Mouse (Mus musculus) cerebellum, adult 9-10 months (tissue): ENCODE measurements around the gene Olfml3.

Experiments
- DNase-seq: peaks from one replicate; pipeline ENCODE4 v3.0.0; 2022

Olfml3 gene

DNA sequence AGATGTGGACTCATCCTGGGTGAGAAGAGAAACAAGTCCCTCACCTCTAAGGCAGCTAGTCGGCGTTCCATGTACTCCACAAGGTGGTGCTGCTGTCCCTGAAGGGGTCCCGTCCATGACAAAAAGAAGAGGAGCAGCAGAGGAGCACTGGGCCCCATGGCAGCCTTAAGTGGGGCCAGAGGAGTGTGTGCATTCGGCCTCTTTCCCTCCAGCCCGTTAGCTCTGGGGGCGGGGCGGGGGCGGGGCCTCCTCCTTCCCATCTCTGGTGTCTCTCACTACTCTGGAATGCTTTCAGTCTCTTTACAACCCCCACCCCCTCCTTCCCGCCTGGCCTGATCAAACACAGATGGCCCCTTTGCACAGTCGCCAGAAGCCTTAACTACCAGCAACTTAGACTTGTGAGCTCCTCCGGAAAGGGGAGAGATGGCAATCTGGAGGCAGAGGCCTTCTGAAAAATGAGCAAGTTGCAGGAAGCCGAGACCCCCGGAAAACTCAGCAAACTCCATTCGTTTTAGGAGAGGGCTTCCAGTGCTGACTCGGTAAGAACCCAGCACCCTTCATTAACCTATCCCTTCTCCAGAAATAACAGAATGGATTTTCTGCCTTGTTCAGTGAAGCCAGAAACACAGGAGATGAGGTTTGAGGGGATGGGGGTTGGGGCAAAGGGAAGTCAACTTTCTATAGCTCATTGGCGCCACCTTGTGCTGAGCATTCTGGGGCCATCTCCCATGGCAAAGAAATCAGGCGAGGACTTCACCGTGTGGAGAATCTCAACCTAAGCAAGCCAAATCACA is at the start of gene Olfml3:
Gene Olfml3 (minus strand): TSS at position 224 of the 794 bp plus-strand sequence.
- DNase-seq, result peak; percentile 91

DNA sequence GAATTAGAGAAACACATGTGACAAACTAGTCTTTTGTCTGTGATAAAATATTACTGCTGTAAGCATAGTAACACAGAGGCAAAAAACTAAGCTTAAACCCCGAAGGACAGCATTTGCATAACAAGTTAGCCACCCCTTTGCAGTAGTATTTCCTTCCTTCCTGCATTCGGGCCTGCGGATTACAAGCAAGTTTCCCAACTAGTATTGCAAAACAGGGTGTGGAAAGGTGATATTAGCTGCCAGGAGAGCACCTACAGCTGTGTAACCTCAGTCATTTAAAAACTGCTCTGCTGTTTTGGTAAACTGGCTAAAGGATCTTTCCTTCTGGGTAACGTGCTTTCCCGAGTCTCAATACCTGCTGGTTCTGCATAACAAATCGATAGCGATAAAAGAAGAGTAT is 49.4 kb upstream of the Olfml3 start:
- DNase-seq, result no peak

DNA sequence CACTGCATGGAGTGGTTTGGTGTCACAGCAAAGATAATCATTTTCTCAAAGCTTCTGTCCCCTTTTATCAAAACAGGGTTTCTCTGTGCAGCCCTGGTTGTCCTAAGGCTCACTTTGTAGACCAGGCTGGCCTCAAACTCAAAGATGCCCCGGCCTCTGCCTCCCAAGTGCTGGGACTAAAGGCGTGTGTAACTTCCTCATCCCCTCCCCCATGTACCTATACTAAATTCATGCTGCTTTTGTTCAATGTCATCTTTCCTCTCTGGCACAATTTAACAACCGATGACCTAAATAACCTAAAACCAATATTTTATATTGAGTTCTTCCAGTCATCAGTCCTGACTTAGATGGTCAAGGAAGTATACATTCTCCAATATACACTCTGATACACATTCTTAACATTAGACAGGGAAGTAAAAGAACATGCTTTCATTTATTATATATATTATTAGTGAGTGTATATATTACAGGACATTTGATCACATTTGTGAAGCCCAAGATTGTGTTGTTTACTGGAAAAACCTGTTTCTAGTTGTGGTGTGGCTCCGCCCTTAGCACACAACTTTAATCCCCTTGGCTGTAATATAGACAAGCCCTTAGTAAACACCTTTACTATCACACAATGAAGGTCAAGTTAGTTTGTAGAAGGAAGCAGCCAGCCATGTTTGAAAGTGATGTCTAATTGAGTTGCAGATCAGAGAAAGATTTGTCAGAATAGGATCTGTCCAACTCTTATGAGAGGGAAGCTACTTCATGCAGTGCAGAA is 45.2 kb upstream of the Olfml3 start:
- no peak for DNase-seq

DNA sequence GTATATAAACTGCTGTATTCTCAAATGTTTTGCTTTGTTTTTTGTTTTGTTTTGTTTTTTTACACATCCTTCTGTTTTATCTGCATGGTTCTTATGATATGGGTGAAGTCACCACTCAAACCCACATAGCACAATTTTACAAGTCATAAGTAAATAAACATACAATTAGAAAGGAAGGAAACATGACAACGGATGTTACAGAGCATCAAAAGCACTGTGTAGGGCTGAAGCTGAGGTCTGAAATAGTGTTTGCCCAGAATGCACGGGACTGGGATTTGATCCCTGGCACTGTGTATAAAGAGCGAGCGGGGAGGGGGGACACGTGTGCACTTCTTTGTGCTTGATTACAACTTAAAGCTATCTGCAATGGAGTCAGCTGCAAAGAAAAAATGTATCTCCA is 43.0 kb upstream of the Olfml3 start:
- no peak for DNase-seq

DNA sequence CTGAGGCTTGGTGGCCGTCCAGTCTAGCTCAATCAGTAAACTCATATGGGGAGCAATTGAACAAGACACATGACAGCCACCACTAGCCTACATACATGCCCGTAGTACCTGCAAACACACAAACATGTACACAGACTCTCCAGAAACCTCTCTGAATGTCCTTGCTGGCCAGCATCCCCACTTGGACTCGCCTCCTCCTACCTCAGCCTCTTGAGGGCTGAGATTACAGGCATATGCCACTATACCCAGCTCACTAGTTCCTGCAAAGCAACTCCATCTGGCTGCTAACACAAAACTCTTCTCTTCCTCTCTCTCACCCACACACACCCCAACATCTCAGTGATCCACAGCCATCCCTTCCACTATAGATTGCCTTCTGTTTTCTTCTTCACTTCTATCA is 42.5 kb upstream of the Olfml3 start:
- DNase-seq, result peak; percentile 57

DNA sequence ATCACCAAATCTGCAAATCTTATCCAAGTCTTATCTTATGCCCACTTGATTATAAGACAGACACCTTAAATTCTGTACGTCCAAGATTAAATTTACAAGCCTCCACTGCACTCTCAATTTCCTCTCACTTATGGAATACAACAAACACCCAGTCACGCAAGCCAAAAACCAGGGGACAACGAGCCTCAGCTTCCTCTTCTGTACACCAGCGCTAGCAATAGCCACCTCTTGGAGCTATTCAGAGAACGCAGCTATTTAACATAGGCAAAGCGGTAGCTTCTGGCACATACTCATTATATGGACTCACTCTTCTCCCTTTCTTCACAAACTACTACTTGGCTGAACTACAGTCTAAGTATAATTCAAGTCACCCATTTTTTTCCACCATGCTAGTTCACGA is 41.4 kb upstream of the Olfml3 start:
- DNase-seq, result no peak

DNA sequence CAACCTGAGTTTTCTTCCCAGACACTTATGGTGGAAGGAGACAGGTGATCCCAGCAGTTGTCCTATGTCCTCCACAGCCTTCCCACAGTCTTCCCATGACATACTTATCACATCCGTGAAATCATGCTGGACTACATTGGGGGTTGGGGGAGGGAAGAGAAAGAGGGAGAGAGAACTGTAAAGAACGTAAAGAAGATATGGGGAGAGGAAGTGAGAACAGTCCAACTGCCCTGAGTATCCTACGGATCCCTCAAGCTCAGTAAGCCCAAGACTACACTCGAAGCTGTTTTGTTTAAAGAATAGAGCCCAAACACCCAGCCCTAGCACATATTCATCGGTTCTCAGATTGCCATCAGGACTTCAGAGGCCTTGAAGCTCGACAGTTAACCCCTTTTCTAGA is 40.9 kb upstream of the Olfml3 start:
- DNase-seq, result no peak

DNA sequence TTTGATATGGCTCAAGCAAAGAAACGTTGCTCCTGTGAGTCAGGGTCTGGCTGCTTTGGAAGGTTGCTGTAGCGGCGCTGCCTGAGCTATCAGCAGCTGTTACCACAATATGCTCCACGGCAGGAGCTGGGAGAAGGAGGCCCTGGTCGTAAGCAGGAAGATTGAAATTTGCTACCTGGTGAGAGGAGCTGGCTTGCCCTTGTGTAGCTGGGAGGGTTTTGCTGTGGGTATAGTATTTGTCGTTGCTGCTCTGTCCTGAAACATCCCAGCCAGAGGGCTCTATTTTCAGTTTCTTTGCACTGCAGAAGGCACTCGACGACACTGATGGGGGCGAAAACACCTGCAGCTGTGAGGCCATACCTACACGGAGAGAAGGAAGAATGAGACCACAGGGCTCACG is 40.1 kb upstream of the Olfml3 start:
- peak; percentile 81 for DNase-seq

DNA sequence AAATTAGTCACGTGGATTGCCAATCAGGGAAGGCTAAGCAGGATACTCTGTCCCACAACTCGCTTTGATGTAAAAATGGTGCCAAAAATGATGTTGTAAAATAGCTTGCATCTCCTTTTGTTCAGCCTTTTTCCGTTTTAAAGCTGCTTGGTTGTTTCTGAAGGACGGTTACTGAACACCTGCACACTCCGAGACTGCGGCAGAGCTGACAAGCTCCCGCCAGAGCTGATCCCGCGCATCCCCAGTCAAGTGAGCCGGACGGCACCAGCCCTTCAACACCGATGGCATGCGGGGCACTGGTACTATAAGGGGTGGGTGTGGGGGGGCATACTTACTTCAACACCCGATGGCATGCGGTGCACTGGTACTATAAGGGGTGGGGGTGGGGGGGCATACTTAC is 36.2 kb upstream of the Olfml3 start:
- DNase-seq, result no peak

DNA sequence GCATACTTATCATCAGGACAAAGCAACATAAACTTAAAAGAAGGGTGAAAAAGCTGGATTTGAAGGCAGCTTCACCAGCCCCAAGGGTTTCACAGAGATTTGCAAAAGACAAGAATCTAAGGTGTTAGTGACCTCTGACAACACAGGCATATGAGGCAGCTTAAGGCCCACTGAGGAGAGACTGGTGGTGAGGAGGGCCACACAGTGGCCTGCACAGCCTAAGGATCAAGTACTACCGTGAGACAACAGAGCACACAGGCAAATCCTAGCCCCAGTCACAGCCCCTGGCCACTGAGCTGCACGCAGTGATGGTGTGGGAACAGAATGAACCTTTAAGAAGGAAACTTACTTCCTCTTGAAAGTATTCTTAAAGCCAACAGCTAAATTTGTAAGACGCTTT is 35.7 kb upstream of the Olfml3 start:
- DNase-seq, result no peak

DNA sequence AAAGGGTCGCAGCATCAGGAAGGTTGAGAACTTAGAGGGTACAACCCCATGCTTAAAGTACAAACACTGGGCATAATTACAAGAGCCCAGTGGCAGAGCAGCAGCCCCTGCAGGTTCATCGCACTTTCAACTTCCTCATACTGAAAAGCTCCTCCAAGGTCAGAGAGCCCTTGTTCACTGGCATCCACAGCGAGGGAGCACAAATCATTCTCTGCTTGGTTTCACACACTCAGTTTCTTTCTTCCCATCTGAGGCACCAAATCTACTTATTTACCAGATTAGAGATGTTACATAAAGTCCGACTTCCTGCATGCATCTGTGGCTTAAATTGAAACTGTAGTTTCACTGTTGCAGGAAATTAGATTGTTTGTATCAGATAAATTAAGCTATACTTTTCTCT is 35.0 kb upstream of the Olfml3 start:
- no peak for DNase-seq

DNA sequence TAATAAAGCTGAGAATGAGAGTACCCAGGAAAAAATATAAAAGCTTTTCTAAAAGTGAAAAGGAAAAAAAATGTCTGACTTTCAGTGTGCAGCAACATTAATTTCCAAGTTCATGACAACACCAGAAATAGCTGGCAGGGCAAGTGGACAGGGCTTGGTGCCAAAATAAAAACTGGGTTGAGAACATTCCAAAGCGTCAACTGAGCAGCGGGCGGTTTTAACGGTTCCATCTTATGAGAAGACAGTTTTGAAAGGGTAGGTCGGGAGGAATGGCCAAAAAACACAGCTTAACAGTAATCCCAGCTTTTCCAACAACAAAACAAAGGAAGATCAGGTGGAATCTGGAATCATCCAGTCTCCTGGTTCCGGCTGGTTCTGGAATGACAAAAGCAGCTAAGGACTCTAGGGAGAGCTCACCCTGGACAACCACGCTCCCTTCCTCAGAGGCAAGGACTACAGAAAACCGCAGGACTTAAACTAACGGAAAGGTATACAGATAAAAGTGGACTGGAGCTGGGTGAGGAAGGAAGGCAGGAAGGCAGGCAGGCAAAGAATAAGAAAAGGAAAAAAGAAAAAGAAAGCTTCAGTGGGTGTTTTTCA is 33.8 kb upstream of the Olfml3 start:
- peak; percentile 94 for DNase-seq

DNA sequence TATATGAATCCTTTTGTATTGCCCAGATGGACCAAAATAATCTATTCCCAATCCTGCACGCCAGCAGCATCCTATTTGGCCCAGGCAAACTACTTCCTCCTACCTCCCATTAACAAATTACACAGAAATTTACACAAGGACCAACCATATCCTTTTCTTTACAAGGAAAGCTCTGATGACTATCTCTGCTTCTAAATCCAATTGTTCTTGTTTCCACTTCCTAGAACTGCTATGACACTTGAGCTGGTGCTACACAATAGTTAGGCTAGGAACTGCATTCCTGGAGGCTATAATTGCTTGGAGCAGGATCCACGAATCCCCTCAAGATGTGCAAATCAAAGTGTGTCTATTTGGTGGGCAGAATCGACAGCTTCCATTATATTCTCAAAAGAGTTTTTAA is 29.0 kb upstream of the Olfml3 start:
- no peak for DNase-seq

DNA sequence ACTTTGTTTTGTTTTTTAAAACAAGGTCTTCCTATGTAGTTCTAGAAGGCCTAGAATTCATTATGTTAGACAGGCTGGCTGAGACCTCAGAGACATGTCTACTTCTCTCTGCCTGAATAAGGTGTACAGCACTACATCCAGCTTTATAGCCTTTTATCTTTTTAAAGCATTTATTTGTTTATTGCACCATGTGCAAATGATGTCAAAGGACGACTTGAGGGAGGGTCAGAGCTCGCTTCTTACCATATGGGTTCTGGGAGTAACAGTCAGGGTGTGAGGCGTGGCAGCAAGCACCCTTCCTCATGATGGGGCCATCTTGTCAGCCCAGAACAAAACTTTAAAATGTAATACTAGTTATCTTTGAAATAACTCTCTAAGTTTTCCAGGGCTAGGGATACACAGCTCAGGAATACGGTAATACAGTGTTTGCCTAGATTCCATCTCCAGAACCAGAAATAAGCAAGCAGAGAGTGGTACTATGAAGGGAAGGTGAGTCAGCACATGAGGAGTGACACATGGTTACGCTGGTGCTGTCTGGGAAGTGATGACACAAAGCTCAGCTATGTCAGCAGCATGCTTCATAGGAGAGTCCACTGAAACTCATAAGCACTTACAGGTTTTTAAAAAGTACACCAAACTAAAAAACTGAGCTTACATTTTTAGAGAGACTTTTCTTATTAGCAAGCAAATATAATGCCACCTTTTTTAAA is 21.6 kb upstream of the Olfml3 start:
- DNase-seq, result no peak

DNA sequence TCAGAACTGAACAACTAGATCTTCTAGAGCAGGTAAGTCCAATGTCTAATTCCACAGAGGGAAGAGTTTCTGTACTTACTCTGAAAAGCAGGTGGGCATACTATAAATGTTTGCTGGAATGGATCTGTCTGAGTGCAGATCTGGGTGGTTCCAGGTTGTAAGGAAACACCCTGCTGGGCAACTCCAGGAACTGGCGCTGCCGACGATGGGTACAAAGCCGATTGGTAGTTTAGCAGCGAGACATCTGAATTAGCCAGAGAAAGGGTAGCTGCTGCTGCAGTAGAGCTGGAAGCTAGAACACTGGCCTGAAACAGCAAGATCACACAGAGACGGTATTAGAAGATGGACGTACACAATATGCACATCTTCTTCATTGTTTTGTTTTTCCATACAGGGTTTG is 20.7 kb upstream of the Olfml3 start:
- DNase-seq, result no peak

DNA sequence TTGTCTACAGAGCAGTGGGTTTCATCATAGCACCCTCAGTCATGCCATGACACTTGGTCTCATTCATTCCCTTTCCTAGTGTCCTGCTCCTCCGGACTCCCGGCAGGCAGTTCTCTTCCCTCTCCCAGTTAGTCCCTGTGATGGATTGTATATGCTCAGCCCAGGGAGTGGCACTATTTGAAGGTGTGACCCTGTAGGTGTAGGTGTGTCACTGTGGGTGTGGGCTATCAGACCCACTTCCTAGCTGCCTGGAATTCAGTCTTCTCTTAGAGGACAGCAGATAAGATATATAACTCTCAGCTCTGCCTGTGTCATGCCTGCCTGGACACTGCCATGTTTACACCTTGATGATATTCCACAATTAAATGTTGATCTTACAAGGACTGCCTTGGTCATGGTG is 19.1 kb upstream of the Olfml3 start:
- DNase-seq, result no peak

DNA sequence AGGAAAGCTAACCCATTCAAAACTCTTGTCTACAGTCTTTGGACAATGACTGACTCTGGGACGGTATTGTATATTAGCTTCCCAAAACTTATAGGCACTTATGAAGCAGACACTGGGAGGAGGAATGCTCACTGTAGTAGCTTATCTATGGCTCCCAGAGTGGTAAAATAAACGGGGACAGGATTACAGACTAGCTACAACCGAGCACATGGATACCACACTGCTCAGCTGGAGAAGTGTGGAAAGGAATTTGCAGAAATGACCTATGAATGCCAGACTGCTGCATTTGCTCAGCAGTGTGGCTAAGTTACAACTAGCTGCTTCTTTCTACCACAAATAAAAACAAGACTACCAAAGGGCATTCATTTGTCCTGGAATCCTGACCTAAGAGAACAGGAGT is 17.6 kb upstream of the Olfml3 start:
- no peak for DNase-seq

DNA sequence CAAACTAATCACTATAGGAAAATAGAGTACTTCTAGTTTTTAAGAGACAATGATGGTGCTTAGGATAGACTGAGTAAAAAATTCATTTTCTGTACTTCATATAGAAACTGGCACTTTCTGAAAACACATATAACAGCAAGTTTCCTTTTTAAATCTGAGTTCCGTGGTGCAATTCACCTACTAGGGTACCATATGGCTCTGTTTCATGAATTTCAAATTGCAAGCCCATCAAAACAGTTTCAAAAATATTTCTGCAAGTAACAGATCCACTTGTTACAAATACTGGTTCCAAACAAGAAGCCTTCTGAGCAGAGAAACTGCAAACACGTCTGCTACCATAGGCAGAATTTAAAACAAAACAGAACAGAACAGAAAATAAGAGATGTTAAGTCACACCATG is 13.8 kb upstream of the Olfml3 start:
- no peak for DNase-seq

DNA sequence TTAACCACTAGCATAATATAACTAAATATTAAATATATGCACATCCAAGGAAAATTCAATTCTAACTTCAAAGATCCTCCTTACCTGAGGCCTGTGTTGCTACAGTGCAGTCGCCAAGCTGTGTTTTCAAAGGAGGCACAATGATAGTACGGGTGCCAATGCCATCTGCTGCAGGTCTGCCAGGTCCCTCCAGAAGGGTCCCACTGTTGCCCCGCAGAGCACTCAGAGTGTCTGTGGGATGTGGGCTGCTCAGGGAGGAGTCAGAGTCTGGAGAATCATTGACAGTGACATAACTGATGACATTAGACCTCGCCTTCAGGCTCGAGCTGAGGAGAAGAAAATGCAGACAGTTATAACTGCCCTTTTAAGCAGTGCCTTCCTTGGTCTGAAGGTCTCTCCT is 8.9 kb upstream of the Olfml3 start:
- DNase-seq, result no peak

DNA sequence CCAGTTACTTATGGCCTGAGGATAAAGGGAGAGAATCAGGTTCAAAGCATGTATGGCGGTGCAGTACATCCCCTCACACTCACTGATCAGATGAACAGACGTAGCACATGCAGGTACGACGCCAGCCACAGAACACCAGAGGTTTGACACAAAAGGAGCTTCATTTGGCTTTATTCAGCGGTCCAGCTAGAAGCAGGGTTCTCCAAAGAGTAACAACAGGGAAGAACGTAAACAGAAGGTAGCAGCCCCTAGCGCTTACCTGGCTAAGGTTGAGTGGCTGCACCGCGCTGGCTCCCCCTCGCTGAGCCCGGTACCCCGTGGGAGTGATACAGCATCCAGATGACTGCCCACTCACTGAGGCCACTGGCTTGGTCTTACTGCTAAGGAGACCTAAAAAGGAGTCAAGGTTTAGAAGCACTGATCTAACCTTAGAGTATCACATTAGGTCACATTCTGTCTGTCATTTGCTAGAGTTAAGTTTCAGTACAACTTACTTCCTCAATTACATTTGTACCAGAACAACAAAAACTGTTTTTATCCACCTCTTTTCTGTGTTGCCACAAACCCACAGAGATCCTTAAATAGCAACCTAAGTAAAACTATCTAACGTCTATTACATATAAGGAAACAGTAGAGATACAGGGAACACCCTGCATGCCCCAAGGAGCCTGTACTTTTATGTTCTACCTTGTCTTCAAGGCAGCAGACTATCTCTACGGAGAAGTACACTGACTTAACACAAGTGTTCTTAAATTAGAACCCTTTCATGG is 7.4 kb upstream of the Olfml3 start:
- no peak for DNase-seq

DNA sequence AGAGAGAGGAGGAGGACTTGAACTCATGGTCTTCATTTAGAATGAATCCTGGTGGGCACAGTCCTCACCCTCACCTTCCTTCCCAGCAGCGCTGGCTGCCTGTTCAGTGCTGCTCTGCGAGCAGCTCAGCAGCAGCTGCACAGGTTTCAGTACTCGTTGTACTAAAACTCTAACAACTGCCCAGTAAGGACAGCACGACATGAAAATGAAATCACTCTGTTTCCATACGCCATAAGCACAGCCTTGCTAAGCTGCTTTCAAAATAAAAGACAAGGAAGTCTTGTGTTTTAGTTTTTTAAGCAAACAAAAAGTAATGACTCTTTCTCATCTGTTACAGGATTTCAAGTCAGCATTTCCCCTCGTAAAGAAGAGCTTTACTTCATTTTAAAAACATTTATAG is 5.4 kb upstream of the Olfml3 start:
- no peak for DNase-seq

DNA sequence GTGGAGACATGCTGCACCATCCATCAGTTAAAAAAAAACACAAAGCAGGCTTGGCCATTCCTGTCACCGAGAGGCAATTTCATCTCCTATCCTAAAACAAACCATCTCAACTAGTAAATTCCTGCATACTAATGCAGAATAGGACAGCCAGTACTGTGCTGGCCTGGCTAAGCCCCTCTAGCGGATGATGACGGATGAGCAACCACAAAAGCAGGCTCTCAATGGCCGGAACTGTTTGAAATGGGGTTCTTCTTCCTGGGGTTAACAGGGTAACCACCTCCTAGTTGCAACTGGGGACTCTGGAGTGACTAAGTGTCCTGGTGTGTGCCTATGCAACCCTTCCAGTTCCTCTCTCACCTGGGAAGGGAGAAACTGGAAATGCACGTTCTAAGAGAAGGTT is 2.5 kb upstream of the Olfml3 start:
- no peak for DNase-seq

DNA sequence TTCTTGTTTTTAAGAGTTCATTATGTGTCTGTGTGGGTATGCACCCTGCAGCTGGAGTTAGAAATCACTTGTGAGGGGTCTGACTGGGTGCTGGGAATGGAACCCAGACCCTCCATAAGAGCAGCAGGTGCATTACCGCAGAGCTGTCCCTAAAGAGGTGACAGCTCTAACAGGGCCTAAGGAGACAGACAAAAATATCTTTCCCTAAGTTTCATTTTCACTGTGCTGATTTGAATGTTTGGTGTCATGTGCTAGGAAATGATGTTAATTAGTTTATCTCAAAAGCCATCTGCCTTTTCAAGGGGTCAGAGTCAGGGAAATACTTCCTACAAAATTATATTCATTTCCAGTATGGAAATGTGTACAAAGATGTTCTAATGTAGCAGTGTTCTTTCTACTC is 1.5 kb upstream of the Olfml3 start, which contains the start of gene Gm10964:
Gene Gm10964 (plus strand): TSS at position 38 of the 400 bp plus-strand sequence.
- no peak for DNase-seq
